ENCODE assay signal across 8 mouse cellular contexts in the genomic region with DNA sequence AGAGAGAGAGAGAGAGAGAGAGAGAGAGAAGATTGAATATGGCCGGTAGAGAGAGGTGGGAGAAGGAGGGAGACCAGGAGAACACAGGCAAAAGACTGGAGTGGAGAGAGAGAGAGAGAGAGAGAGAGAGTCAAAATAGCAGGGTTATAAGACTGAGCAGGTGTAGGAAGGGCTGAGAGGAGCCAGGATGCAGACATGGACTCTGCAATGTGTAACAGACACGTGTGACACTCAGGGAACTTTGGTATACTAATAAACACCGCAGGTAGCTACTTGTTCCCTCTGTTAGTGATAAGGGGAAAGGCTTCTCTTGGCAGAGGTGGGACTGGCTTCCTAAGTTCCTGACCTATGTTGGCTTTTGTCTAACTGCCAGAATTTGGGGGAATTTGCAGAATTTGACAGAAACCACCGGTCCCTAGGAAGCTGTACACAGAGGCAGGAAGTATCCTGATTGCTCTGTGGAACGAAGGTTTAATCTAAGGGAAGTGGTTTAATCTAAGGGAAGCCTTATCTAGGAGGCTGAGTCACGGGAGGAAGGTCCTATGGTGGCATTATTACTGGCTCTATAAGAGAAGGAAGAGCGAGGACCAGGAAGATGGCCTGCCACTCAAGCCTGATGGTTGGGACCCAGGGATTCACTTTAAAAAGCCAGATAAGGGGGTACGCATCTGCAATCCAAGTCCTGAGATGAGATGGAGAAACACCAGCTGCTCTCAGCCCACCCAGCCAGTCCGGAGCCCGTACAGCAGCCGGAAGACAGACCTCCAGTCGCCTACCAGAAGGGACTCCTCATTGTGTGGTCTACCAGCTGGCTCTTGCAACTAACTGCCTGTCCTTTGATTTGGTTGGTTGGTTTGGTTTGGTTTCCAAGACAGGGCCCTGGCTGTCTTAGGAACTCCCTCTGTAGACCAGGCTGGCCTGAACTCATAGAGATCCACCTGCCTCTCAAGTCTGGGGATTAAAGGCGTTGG. TPM values are rescaled to one million over a fixed set of nuclear protein-coding genes. Genes with fewer than 3 reads are reported as not detected.
A peak's percentile ranks its signal among the peaks of the same experiment; 100 is the strongest.
DNase-seq lines count a peak whose midpoint lies in the region; ATAC-seq lines count a peak whose summit lies in the region.

No protein-coding gene starts in this region.

- H3K4me2 ChIP-seq in embryonic facial prominence, embryonic 15.5 days (replicated peaks), result peak overlapping the region; percentile 67
- H3K4me2 ChIP-seq in intestine, embryonic 15.5 days (replicated peaks), result peak overlapping the region; percentile 86

- H3K36me3 ChIP-seq in embryonic facial prominence, embryonic 15.5 days, result no peaks in the 10 kb centered on the region
- H3K36me3 ChIP-seq in intestine, embryonic 15.5 days, result no peaks in the 10 kb centered on the region

- H3K9ac ChIP-seq in embryonic facial prominence, embryonic 15.5 days, result peak overlapping the region; percentile 21; the same call in 1 of the 2 replicates
- H3K9ac ChIP-seq in intestine, embryonic 15.5 days, result no peak overlapping the region

- no peak for ATAC-seq in embryonic facial prominence, embryonic 15.5 days (ENCODE audit: insufficient number of reproducible peaks, low FRiP score, low TSS enrichment, low read depth)
- ATAC-seq in intestine, embryonic 15.5 days, result peak; percentile 34
- no peak for ATAC-seq in megakaryocyte, adult 5-6 weeks (ENCODE audit: poor library complexity, severe bottlenecking)

- DNase-seq in embryo, embryonic 10 days (ENCODE audit: low spot score), result peak; percentile 25
- DNase-seq in embryo, embryonic 9.5 days (ENCODE audit: extremely low spot score), result no peak
- peak; percentile 38 to 80 for DNase-seq in lung, postnatal 4 days
- no peak for DNase-seq in right cerebral cortex, postnatal 36 days (ENCODE audit: low spot score in 2 of 2)
- DNase-seq in spleen, postnatal 10 days (ENCODE audit: low spot score in 2 of 2), result no peak

- H3K27me3 ChIP-seq in embryonic facial prominence, embryonic 15.5 days, result no peaks in the 10 kb centered on the region
- no peaks in the 10 kb centered on the region for H3K27me3 ChIP-seq in intestine, embryonic 15.5 days (replicated peaks)

- WGBS in embryonic facial prominence, embryonic 15.5 days, result 57% methylated on average over 13 of the region's 13 CpGs
- 44% methylated on average over 13 of the region's 13 CpGs for WGBS in intestine, embryonic 15.5 days

- peak overlapping the region; percentile 44 for H3K4me3 ChIP-seq in embryonic facial prominence, embryonic 15.5 days (replicated peaks)
- peak overlapping the region; percentile 38; the same call in 1 of the 2 replicates for H3K4me3 ChIP-seq in intestine, embryonic 15.5 days (replicated peaks)

- H3K9me3 ChIP-seq in embryonic facial prominence, embryonic 15.5 days (replicated peaks), result no peaks in the 10 kb centered on the region
- H3K9me3 ChIP-seq in intestine, embryonic 15.5 days, result no peaks in the 10 kb centered on the region

- peaks cover 21% of the 10 kb centered on the region for H3K4me1 ChIP-seq in embryonic facial prominence, embryonic 15.5 days
- peaks cover 32% of the 10 kb centered on the region for H3K4me1 ChIP-seq in intestine, embryonic 15.5 days (replicated peaks)

- no peak overlapping the region for H3K27ac ChIP-seq in embryonic facial prominence, embryonic 15.5 days (replicated peaks)
- H3K27ac ChIP-seq in intestine, embryonic 15.5 days, result peak overlapping the region; percentile 66

RNA-seq across cellular contexts. Expression of a gene that starts 27.3 kb away (rescaled TPM):
- polyA plus RNA-seq in embryonic facial prominence, embryonic 15.5 days (2015; fragmentation: Nextera tagmentation; extraction: Ambion mirVana), result 29.9 and 41.1 TPM in 2 replicates
- 0.43 and 0.54 TPM in 2 replicates for polyA plus RNA-seq in intestine, embryonic 15.5 days (2015; fragmentation: Nextera tagmentation; extraction: Ambion mirVana)
- total RNA-seq in megakaryocyte, adult 5-6 weeks (2015), result not detected in 2 replicates
- total RNA-seq in megakaryocyte, adult 5-6 weeks (2017), result not detected in 2 replicates

RNA-seq across cellular contexts. Expression of a gene that starts 29.8 kb away (rescaled TPM):
- polyA plus RNA-seq in embryonic facial prominence, embryonic 15.5 days (2015; fragmentation: Nextera tagmentation; extraction: Ambion mirVana), result 92.7 and 99.7 TPM in 2 replicates
- 80.0 and 85.4 TPM in 2 replicates for polyA plus RNA-seq in intestine, embryonic 15.5 days (2015; fragmentation: Nextera tagmentation; extraction: Ambion mirVana)
- 23.8 and 31.2 TPM in 2 replicates for total RNA-seq in megakaryocyte, adult 5-6 weeks (2015)
- total RNA-seq in megakaryocyte, adult 5-6 weeks (2017), result 22.9 and 32.6 TPM in 2 replicates

RNA-seq across cellular contexts. Expression of a gene that starts 30.0 kb away (rescaled TPM):
- polyA plus RNA-seq in embryonic facial prominence, embryonic 15.5 days (2015; fragmentation: Nextera tagmentation; extraction: Ambion mirVana), result 0.71 and 0.77 TPM in 2 replicates
- 0.34 and 0.40 TPM in 2 replicates for polyA plus RNA-seq in intestine, embryonic 15.5 days (2015; fragmentation: Nextera tagmentation; extraction: Ambion mirVana)
- 0.67 TPM in 1 of 2 replicates, not detected in the other for total RNA-seq in megakaryocyte, adult 5-6 weeks (2015)
- not detected in 2 replicates for total RNA-seq in megakaryocyte, adult 5-6 weeks (2017)

RNA-seq across cellular contexts. Expression of a gene that starts 56.1 kb away (rescaled TPM):
- 1,563 and 1,577 TPM in 2 replicates for polyA plus RNA-seq in embryonic facial prominence, embryonic 15.5 days (2015; fragmentation: Nextera tagmentation; extraction: Ambion mirVana)
- polyA plus RNA-seq in intestine, embryonic 15.5 days (2015; fragmentation: Nextera tagmentation; extraction: Ambion mirVana), result 1,578 and 1,609 TPM in 2 replicates
- total RNA-seq in megakaryocyte, adult 5-6 weeks (2015), result 448 and 487 TPM in 2 replicates
- total RNA-seq in megakaryocyte, adult 5-6 weeks (2017), result 829 and 973 TPM in 2 replicates

RNA-seq across cellular contexts. Expression of a gene that starts 57.0 kb away (rescaled TPM):
- 157 and 165 TPM in 2 replicates for polyA plus RNA-seq in embryonic facial prominence, embryonic 15.5 days (2015; fragmentation: Nextera tagmentation; extraction: Ambion mirVana)
- 147 TPM in 2 replicates for polyA plus RNA-seq in intestine, embryonic 15.5 days (2015; fragmentation: Nextera tagmentation; extraction: Ambion mirVana)
- total RNA-seq in megakaryocyte, adult 5-6 weeks (2015), result 30.3 and 34.7 TPM in 2 replicates
- 12.7 and 14.7 TPM in 2 replicates for total RNA-seq in megakaryocyte, adult 5-6 weeks (2017)

Comparison
In these comparisons a context has a peak if more than half of its experiments do, and no peak if none do; other contexts are left out.
1. DNase-seq: peak in embryo, embryonic 10 days (single experiment) and lung, postnatal 4 days (2 of 2); none in embryo, embryonic 9.5 days (single experiment), right cerebral cortex, postnatal 36 days (0 of 2) and spleen, postnatal 10 days (0 of 2).
2. RNA of a gene that starts 27.3 kb away (polyA plus RNA-seq): 29.9 to 41.1 TPM in embryonic facial prominence, embryonic 15.5 days; 0.43 to 0.54 TPM in intestine, embryonic 15.5 days; every median in the first group is over 10 times any median in the second.